Mouse (Mus musculus) embryonic fibroblast, embryonic 13.5 days (primary cell): ENCODE data around the gene Pdzd9. TPM values are rescaled to one million over a fixed set of nuclear protein-coding genes. Genes with fewer than 3 reads are reported as not detected.
A peak's percentile ranks its signal among the peaks of the same experiment; 100 is the strongest.

Experiments
- H3K27ac ChIP-seq: 2 replicates; pipeline ENCODE4 v1.5.1; 2012; ENCODE audit warnings: low read length, control low read depth, inconsistent platforms; ENCODE audit not compliant: insufficient read depth
- H3K4me1 ChIP-seq: 2 replicates; pipeline ENCODE4 v1.6.1; 2011; ENCODE audit warnings: low read length; ENCODE audit not compliant: control insufficient read depth, insufficient read depth
- H3K4me3 ChIP-seq: 2 replicates; pipeline ENCODE4 v1.5.1; 2011; ENCODE audit warnings: mild to moderate bottlenecking, control low read depth, low read length; ENCODE audit not compliant: insufficient read depth
- CTCF ChIP-seq: IDR thresholded peaks from 2 replicates; pipeline ENCODE4 v1.5.1; 2011; ENCODE audit warnings: mild to moderate bottlenecking, control low read depth, low read length, moderate library complexity, borderline replicate concordance; ENCODE audit not compliant: insufficient read depth
- POLR2A ChIP-seq: IDR thresholded peaks from 2 replicates; pipeline ENCODE4 v1.6.1; 2011; ENCODE audit warnings: low read depth, mild to moderate bottlenecking, control low read depth, low read length, moderate library complexity
- polyA plus RNA-seq: library from polyadenylated mRNA; stranded (reverse); fragments of >200 nt; gene quantifications from 2 replicates; pipeline ENCODE4 v1.2.4, GENCODE M21; 2011; ENCODE audit warnings: low read depth; ENCODE audit not compliant: missing spikeins, insufficient read length

Gene Pdzd9
- polyA plus RNA-seq, 1 experiment = not detected

DNA sequence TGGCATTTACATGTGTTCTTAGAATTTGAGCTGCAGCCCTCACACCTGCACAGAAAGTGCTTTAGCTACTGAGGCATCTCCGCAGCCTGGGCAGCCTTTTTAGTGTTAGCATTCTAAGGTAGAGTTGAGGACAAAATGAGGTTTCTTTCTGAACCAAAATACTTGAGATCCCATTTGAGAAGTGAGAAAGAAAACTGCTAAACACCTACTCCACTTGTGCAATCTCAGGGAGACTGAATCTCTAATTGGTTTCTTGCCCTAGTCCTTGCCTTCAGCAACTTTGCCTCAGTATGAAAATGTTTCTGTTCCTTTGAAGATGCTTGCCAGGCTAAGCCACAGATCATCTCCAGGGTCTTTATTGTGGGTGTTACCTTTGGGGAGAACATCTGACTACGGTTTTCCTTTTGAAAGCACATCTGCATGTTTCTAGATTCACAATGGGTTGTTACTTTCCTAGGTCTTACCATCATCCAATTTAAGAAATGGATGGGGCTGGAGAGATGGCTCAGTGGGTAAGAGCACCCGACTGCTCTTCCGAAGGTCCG lies 23.8 kb upstream of the Pdzd9 start:
- Histone ChIP-seq H3K4me1 (no peaks in the 10 kb centered on the region; the same call in 1 of the 2 replicates), H3K4me3 (no peak overlapping the region), H3K27ac (no peak overlapping the region)
- TF ChIP-seq POLR2A (no peak), CTCF (no peak)

DNA sequence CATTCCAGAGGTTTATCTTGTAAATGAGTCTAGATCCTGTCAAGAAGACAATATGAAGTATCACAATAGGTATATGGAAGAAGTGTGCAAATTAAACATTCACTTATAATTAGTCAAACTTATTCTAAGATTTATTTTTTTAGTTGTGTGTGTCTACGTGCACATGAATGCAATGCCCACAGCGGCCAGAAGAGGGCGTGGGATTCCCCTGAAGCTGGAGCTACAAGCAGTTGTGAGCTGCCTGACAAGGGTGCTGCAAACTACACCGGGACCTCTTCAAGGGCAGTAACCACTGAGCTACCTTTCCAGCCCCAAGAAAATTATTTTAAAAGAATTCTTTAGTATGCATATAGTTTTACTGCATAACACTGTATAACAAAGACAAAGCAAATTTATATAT lies 20.5 kb upstream of the Pdzd9 start:
- TF ChIP-seq CTCF = no peak
- no peak for TF ChIP-seq POLR2A
- no peak overlapping the region for H3K27ac ChIP-seq
- no peaks in the 10 kb centered on the region; the same call in 1 of the 2 replicates for H3K4me1 ChIP-seq
- no peak overlapping the region for H3K4me3 ChIP-seq

DNA sequence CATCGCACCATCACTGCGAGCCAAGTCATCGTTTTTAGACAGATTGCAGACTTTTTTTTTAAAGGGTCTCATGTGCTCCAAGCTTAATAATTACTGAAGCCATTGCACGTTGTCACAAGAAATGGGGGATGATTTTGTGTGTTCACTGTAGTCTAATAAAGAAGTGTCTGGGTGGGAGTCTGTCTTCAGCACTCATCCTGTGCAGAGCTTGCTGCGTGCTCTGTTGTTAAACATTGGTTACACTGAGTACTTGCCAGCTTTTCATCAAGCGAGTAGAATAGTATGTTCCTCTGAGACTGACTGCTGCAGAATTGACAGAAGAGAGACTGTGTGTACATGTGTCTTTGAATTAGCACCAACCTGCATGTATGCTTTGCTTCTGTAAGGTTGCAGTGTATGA lies 15.1 kb upstream of the Pdzd9 start:
- Histone ChIP-seq H3K4me1 (no peaks in the 10 kb centered on the region), H3K4me3 (no peak overlapping the region), H3K27ac (no peak overlapping the region)
- TF ChIP-seq POLR2A (no peak), CTCF (no peak)

DNA sequence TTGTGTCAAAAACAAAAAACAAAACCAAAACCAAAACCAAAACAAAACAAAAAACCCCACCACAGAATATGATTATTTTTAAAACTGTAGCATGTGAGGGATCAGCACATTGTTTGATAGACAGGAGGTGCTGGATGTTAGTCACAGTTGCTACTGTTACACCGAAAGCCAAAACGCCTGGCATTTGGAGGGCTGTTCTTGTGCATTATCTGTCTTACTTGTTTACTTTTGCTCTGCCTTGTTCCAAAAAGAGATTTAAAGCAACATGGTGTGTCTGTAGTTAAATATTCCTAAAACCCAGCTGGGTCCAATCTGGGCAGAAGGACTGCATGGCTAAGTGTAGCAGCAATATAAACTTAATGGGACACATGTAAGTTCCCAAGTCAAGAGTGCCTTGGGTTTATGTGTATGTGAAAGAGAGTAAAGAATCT lies 14.6 kb upstream of the Pdzd9 start:
- Histone ChIP-seq H3K4me3 (no peak overlapping the region), H3K27ac (no peak overlapping the region), H3K4me1 (no peaks in the 10 kb centered on the region)
- TF ChIP-seq CTCF (no peak), POLR2A (no peak)

DNA sequence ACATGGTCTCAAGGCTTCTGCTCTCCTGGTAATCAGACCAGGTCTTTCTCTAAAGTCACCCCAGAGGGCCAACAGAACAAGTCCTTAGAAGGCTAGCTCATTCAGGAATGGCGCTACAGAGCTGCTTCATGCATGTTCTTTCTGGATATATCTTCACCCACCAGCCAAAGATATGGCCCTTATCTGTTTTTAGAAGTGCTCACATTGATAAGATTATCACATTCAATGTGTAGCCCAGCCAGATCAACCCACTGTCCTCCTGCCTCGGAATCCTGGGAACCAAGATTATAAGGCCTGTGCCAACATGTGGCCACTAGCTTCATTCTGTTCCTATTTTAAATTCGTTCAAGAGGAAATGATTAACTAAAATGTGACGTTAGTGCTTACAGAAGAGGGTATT lies 11.9 kb upstream of the Pdzd9 start:
- no peak for TF ChIP-seq CTCF
- no peak for TF ChIP-seq POLR2A
- H3K27ac ChIP-seq = no peak overlapping the region
- H3K4me3 ChIP-seq = no peak overlapping the region
- H3K4me1 ChIP-seq = 0 out of 2 replicates have a peak, but pooled peaks cover 2% of the 10 kb centered on the region

DNA sequence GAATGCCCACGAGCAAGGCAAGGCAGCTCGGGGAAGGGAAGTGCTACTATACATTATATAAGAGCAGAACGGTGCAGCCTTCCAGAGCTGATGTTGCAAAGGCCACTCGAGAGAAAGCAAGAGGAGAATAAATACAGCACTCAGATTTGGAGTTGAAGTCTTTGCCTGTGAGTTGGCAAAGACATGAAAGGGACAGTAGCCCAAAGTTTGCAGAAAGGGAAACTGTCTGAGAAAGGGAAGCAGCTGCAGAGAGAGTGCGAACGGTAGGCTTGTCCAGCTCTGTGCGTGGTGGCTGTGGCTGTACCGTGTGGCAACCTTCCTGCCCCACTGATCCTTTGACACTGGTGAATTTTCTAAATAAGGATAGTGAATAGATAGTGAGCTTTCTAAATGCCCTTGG lies 8.9 kb upstream of the Pdzd9 start:
- H3K4me3 ChIP-seq = peak overlapping the region; percentile 82
- no peak for TF ChIP-seq CTCF
- TF ChIP-seq POLR2A = no peak
- no peak overlapping the region for H3K27ac ChIP-seq
- peaks cover 4% of the 10 kb centered on the region; the same call in 1 of the 2 replicates for H3K4me1 ChIP-seq

DNA sequence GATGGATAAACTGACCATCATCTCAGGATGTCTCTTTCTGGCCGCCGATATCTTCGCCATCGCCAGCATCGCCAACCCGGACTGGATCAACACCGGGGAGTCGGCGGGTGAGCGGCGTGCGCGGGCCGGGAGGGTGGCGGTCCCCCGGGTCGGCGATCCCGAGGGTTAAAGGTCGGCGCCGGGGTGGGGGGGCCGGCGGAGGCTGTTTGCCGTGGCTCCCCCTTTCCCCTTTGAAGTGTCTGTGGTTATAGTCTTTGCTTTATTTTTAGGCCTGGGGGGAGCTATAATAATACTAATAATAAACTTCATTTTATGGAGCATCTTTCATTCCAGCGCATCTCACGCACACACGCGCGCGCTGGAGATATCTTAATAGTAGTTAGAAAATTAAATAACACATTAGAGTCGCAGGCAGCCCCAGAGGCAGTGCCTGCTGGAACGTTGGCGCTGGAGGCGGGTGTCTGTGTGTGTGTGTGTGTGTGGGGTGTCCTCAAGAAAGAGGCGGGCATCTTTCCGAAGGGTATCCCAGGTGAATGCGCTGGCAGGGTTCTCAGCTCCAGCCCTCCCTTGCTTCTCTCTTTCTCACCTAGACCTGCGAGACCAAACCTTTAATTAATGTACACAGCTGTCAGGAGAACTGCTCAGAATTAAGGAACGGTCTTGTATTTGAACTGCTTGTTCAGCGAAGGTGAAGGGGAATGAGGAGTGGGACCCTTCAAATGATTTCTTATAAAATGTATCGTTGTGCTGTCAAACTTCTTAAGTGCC lies 7.8 kb upstream of the Pdzd9 start:
- no peak overlapping the region for H3K27ac ChIP-seq
- TF ChIP-seq POLR2A (no peak), CTCF (no peak)
- H3K4me1 ChIP-seq = peaks cover 4% of the 10 kb centered on the region; the same call in 1 of the 2 replicates
- H3K4me3 ChIP-seq = peak overlapping the region; percentile 82

DNA sequence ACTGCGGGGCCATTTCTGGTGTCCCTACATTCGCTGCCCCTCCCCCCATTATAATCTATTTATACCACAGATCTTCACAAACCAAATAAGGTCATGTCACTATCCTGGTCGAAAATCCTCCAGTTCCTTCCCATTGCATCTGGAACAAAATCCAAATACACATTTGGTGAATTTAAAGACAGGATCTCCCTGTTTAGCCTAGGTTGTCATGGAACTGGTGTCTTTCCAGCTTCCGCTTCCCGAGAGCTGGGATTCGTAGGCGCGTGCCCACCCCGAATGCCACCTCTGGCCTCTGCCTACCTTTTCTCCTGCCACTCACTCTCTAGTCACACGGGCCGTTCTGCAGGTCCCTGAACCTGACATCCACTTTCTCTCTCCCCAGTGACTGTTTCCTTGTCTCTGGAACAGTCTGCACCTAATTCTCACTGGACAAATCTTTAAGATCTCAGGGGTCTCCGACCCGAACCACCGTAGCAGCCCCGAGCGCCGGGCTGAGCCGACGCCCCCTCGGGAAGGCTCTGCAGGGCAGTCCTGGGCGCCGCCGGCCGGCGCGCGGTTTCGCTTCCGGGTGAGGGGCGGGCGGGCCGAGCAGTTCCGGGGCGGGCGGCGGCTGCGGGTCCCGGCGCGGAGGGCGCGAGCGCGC lies 7.0 kb upstream of the Pdzd9 start, which contains the start of gene Mosmo:
Mosmo (plus strand) TSS at position 618 of the 643 bp plus-strand sequence.
- peaks cover 4% of the 10 kb centered on the region; the same call in 1 of the 2 replicates for H3K4me1 ChIP-seq
- TF ChIP-seq CTCF (no peak), POLR2A (peak; percentile 67)
- H3K4me3 ChIP-seq = peak within 1 kb of the TSS; percentile 99
- peak within 1 kb of the TSS; percentile 78 for H3K27ac ChIP-seq

DNA sequence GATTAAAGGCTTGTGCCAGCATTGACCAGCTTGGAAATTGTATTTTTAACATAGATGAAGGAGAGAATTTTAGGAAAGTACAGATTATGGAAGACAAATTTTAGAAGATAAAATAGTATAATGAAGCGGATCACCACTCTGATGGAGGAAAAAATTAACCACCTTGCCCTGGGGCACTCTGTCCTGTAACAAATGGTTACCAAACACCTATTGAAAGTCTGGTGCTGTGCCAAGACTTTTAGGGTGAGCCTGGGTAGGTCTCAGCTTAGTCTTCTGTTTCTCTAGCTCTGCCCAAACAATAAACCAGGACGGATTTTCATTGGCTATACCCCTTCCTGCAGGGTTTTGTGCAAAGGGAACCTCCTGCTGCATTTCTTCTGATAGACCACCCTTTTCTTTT lies 1.1 kb upstream of the Pdzd9 start:
- Histone ChIP-seq H3K4me3 (no peak overlapping the region), H3K27ac (peak overlapping the region; percentile 91), H3K4me1 (peaks cover 8% of the 10 kb centered on the region)
- TF ChIP-seq CTCF (no peak), POLR2A (no peak)

DNA sequence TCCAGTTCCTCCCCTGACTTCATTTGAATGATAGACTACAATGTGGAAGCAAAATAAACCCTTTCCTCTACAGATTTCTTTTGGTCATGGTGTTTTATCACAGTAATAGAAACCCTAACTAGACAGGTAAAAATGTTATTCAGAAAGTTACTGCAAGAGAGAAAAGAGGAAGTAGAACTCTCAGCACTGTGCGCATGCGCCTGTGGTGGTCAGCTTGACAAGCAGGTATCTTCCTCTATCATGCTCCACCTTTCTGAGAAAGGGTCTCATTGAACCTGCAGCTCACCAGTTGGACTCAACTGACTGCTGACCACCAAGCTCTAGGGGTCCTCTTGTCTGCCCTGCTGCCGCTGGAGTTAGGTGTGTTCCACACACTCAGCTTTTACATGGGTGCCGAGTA lies 8.1 kb downstream of the Pdzd9 start:
- no peak for TF ChIP-seq POLR2A
- no peak for TF ChIP-seq CTCF

More for the DNA sequence above, 8.1 kb downstream of the Pdzd9 start:
- Histone ChIP-seq H3K4me3 (no peak overlapping the region), H3K27ac (no peak overlapping the region), H3K4me1 (no peaks in the 10 kb centered on the region)
